Mouse (Mus musculus): ENCODE data around the gene Bod1. TPM values are rescaled to one million over a fixed set of nuclear protein-coding genes. Genes with fewer than 3 reads are reported as not detected.

The Bod1 gene
- polyA plus RNA-seq, 1 experiment from 2014 or later: 108 TPM

GRCm38 (mm10) chr11:31693322-31693721 lies 21.6 kb upstream of the Bod1 start:
- no peaks in the 10 kb centered on the region for H3K9me3 ChIP-seq
- no peak overlapping the region for H3K4me3 ChIP-seq
- no peak overlapping the region for H3K4me2 ChIP-seq
- H3K4me1 ChIP-seq: peaks cover 12% of the 10 kb centered on the region
- no peak for ATAC-seq (ENCODE audit: insufficient number of reproducible peaks, insufficient read depth, low FRiP score, low TSS enrichment, low read depth)
- H3K36me3 ChIP-seq: no peaks in the 10 kb centered on the region
- no peak overlapping the region for H3K9ac ChIP-seq
- H3K27me3 ChIP-seq: no peaks in the 10 kb centered on the region
- H3K27ac ChIP-seq: no peak overlapping the region
- 82% methylated on average over 2 of the region's 2 CpGs for WGBS

GRCm38 (mm10) chr11:31688956-31689355 lies 17.3 kb upstream of the Bod1 start:
- H3K9ac ChIP-seq: no peak overlapping the region
- 37% methylated on average over 4 of the region's 4 CpGs for WGBS
- H3K27me3 ChIP-seq: no peaks in the 10 kb centered on the region
- H3K9me3 ChIP-seq: no peaks in the 10 kb centered on the region
- no peak overlapping the region for H3K4me2 ChIP-seq
- H3K27ac ChIP-seq: no peak overlapping the region
- H3K4me1 ChIP-seq: peaks cover 12% of the 10 kb centered on the region
- no peak overlapping the region for H3K4me3 ChIP-seq
- H3K36me3 ChIP-seq: no peaks in the 10 kb centered on the region
- no peak for ATAC-seq (ENCODE audit: insufficient number of reproducible peaks, insufficient read depth, low FRiP score, low TSS enrichment, low read depth)

- no peak for ATAC-seq (ENCODE audit: insufficient number of reproducible peaks, insufficient read depth, low FRiP score, low TSS enrichment, low read depth)
Observed at GRCm38 (mm10) chr11:31684913-31685567, 13.4 kb upstream of the Bod1 start.

GRCm38 (mm10) chr11:31684126-31684525 lies 12.4 kb upstream of the Bod1 start:
- Histone ChIP-seq H3K9me3 (no peaks in the 10 kb centered on the region), H3K9ac (no peak overlapping the region), H3K4me1 (peaks cover 7% of the 10 kb centered on the region), H3K27ac (no peak overlapping the region), H3K4me3 (no peak overlapping the region), H3K27me3 (no peaks in the 10 kb centered on the region), H3K4me2 (no peak overlapping the region), H3K36me3 (no peaks in the 10 kb centered on the region)
- 74% methylated on average over 2 of the region's 2 CpGs for WGBS
- ATAC-seq (ENCODE audit: insufficient number of reproducible peaks, insufficient read depth, low FRiP score, low TSS enrichment, low read depth): no peak

More at GRCm38 (mm10) chr11:31684913-31685567, 13.4 kb upstream of the Bod1 start:
- Histone ChIP-seq H3K27me3 (no peaks in the 10 kb centered on the region), H3K9ac (no peak overlapping the region), H3K4me2 (no peak overlapping the region), H3K36me3 (no peaks in the 10 kb centered on the region), H3K27ac (no peak overlapping the region), H3K4me3 (no peak overlapping the region), H3K4me1 (peaks cover 12% of the 10 kb centered on the region), H3K9me3 (no peaks in the 10 kb centered on the region)
- WGBS: 74% methylated on average over 9 of the region's 9 CpGs

GRCm38 (mm10) chr11:31679840-31680381 lies 8.2 kb upstream of the Bod1 start:
- H3K4me2 ChIP-seq: no peak overlapping the region
- H3K4me3 ChIP-seq: no peak overlapping the region
- H3K9me3 ChIP-seq: no peaks in the 10 kb centered on the region
- no peaks in the 10 kb centered on the region for H3K4me1 ChIP-seq
- no peaks in the 10 kb centered on the region for H3K27me3 ChIP-seq
- H3K36me3 ChIP-seq: no peaks in the 10 kb centered on the region
- H3K27ac ChIP-seq: no peak overlapping the region
- H3K9ac ChIP-seq: no peak overlapping the region
- no peak for ATAC-seq (ENCODE audit: insufficient number of reproducible peaks, insufficient read depth, low FRiP score, low TSS enrichment, low read depth)
- 77% methylated on average over 16 of the region's 16 CpGs for WGBS

- no peak overlapping the region for H3K9ac ChIP-seq
- no peak overlapping the region for H3K4me3 ChIP-seq
- no peaks in the 10 kb centered on the region for H3K27me3 ChIP-seq
- 81% methylated on average over 5 of the region's 5 CpGs for WGBS
- no peak overlapping the region for H3K4me2 ChIP-seq
- H3K36me3 ChIP-seq: no peaks in the 10 kb centered on the region
- H3K9me3 ChIP-seq: no peaks in the 10 kb centered on the region
- H3K27ac ChIP-seq: no peak overlapping the region
- no peaks in the 10 kb centered on the region for H3K4me1 ChIP-seq
- ATAC-seq (ENCODE audit: insufficient number of reproducible peaks, insufficient read depth, low FRiP score, low TSS enrichment, low read depth): no peak
Observed at GRCm38 (mm10) chr11:31677309-31677708, 5.6 kb upstream of the Bod1 start.

- H3K36me3 ChIP-seq: no peaks in the 10 kb centered on the region
- no peak overlapping the region for H3K4me2 ChIP-seq
- no peak overlapping the region for H3K4me3 ChIP-seq
- no peaks in the 10 kb centered on the region for H3K4me1 ChIP-seq
- H3K9me3 ChIP-seq: no peaks in the 10 kb centered on the region
- ATAC-seq (ENCODE audit: insufficient number of reproducible peaks, insufficient read depth, low FRiP score, low TSS enrichment, low read depth): no peak
- H3K27me3 ChIP-seq: no peaks in the 10 kb centered on the region
- no peak overlapping the region for H3K27ac ChIP-seq
- 90% methylated on average over 3 of the region's 3 CpGs for whole genome bisulfite sequencing
- no peak overlapping the region for H3K9ac ChIP-seq
Observed at GRCm38 (mm10) chr11:31676661-31677252, 5.1 kb upstream of the Bod1 start.

- no peak for ATAC-seq (ENCODE audit: insufficient number of reproducible peaks, insufficient read depth, low FRiP score, low TSS enrichment, low read depth)
- WGBS: 48% methylated on average over 2 of the region's 2 CpGs
- H3K9me3 ChIP-seq: no peaks in the 10 kb centered on the region
- H3K36me3 ChIP-seq: no peaks in the 10 kb centered on the region
- peaks cover 4% of the 10 kb centered on the region for H3K4me1 ChIP-seq
- H3K4me3 ChIP-seq: no peak overlapping the region
- H3K27ac ChIP-seq: no peak overlapping the region
- H3K27me3 ChIP-seq: no peaks in the 10 kb centered on the region
- H3K9ac ChIP-seq: no peak overlapping the region
- H3K4me2 ChIP-seq: no peak overlapping the region
Observed at GRCm38 (mm10) chr11:31675430-31675829, 3.7 kb upstream of the Bod1 start.

- peak overlapping the region; percentile 97 for H3K9ac ChIP-seq
- H3K4me3 ChIP-seq: peak overlapping the region; percentile 92
- H3K4me2 ChIP-seq: peak overlapping the region; percentile 68
- 9% methylated on average over 9 of the region's 9 CpGs for WGBS
- ATAC-seq (ENCODE audit: insufficient number of reproducible peaks, insufficient read depth, low FRiP score, low TSS enrichment, low read depth): peak; percentile 54; the same call in 1 of the 2 replicates
- peaks cover 25% of the 10 kb centered on the region for H3K36me3 ChIP-seq
- no peaks in the 10 kb centered on the region for H3K9me3 ChIP-seq
- peaks cover 11% of the 10 kb centered on the region for H3K4me1 ChIP-seq
- H3K27ac ChIP-seq: no peak overlapping the region
- H3K27me3 ChIP-seq: no peaks in the 10 kb centered on the region
Observed at GRCm38 (mm10) chr11:31672170-31672563, 482 bp upstream of the Bod1 start.

GRCm38 (mm10) chr11:31670468-31670921 lies 1.2 kb downstream of the Bod1 start:
- Histone ChIP-seq H3K4me2 (peak overlapping the region; percentile 68), H3K27me3 (no peaks in the 10 kb centered on the region), H3K36me3 (peaks cover 40% of the 10 kb centered on the region), H3K4me1 (peaks cover 11% of the 10 kb centered on the region), H3K27ac (no peak overlapping the region), H3K9me3 (no peaks in the 10 kb centered on the region), H3K9ac (peak overlapping the region; percentile 55; the same call in 1 of the 2 replicates), H3K4me3 (peak overlapping the region; percentile 92)
- no peak for ATAC-seq (ENCODE audit: insufficient number of reproducible peaks, insufficient read depth, low FRiP score, low TSS enrichment, low read depth)
- WGBS: 70% methylated on average over 5 of the region's 5 CpGs

GRCm38 (mm10) chr11:31669172-31669869 lies 2.4 kb downstream of the Bod1 start:
- H3K36me3 ChIP-seq: peaks cover 52% of the 10 kb centered on the region
- no peak overlapping the region for H3K27ac ChIP-seq
- H3K4me1 ChIP-seq: peaks cover 11% of the 10 kb centered on the region
- no peak overlapping the region for H3K4me2 ChIP-seq
- no peaks in the 10 kb centered on the region for H3K9me3 ChIP-seq
- H3K9ac ChIP-seq: no peak overlapping the region
- H3K4me3 ChIP-seq: no peak overlapping the region
- H3K27me3 ChIP-seq: no peaks in the 10 kb centered on the region
- ATAC-seq (ENCODE audit: insufficient number of reproducible peaks, insufficient read depth, low FRiP score, low TSS enrichment, low read depth): no peak
- WGBS: 95% methylated on average over 9 of the region's 9 CpGs

All from embryonic facial prominence, embryonic 13.5 days (tissue).